Mouse (Mus musculus): ENCODE data around the gene Ttc25. TPM values are rescaled to one million over a fixed set of nuclear protein-coding genes. Genes with fewer than 3 reads are reported as not detected.

Ttc25 gene
- polyA plus RNA-seq, 1 experiment from 2014 or later, result 1.1 TPM

- Histone ChIP-seq H3K27ac (ENCODE audit: low read length) (no peak overlapping the region), H3K27me3 (ENCODE audit: insufficient read depth, low read length) (no peaks in the 10 kb centered on the region), H3K9me3 (ENCODE audit: low read length) (no peaks in the 10 kb centered on the region), H3K36me3 (ENCODE audit: insufficient read depth, low read length) (no peaks in the 10 kb centered on the region), H3K9ac (replicated peaks; ENCODE audit: low read length) (no peak overlapping the region), H3K4me2 (replicated peaks; ENCODE audit: low read depth, low read length) (no peak overlapping the region), H3K4me1 (ENCODE audit: insufficient read depth, low read length) (no peaks in the 10 kb centered on the region), H3K4me3 (ENCODE audit: low read length) (no peak overlapping the region)
- 77% methylated on average over 15 of the region's 15 CpGs for WGBS
- no peak for ATAC-seq (ENCODE audit: low FRiP score, low TSS enrichment)
These were observed 18.9 kb downstream of the Ttc25 start for GRCm38 (mm10) chr11:100564297-100564696.

GRCm38 (mm10) chr11:100564703-100565102 is 19.3 kb downstream of the Ttc25 start:
- Histone ChIP-seq H3K27me3 (ENCODE audit: insufficient read depth, low read length) (no peaks in the 10 kb centered on the region), H3K4me2 (replicated peaks; ENCODE audit: low read depth, low read length) (no peak overlapping the region), H3K9me3 (ENCODE audit: low read length) (no peaks in the 10 kb centered on the region), H3K9ac (replicated peaks; ENCODE audit: low read length) (no peak overlapping the region), H3K4me3 (ENCODE audit: low read length) (no peak overlapping the region), H3K27ac (ENCODE audit: low read length) (no peak overlapping the region), H3K36me3 (ENCODE audit: insufficient read depth, low read length) (no peaks in the 10 kb centered on the region), H3K4me1 (ENCODE audit: insufficient read depth, low read length) (no peaks in the 10 kb centered on the region)
- no peak for ATAC-seq (ENCODE audit: low FRiP score, low TSS enrichment)
- WGBS, result 90% methylated on average over 6 of the region's 6 CpGs

GRCm38 (mm10) chr11:100567229-100567628 is 21.8 kb downstream of the Ttc25 start:
- no peaks in the 10 kb centered on the region for H3K9me3 ChIP-seq (ENCODE audit: low read length)
- H3K27ac ChIP-seq (ENCODE audit: low read length), result no peak overlapping the region
- H3K4me2 ChIP-seq (replicated peaks; ENCODE audit: low read depth, low read length), result no peak overlapping the region
- no peak for ATAC-seq (ENCODE audit: low FRiP score, low TSS enrichment)
- no peaks in the 10 kb centered on the region for H3K36me3 ChIP-seq (ENCODE audit: insufficient read depth, low read length)
- no peak overlapping the region for H3K4me3 ChIP-seq (ENCODE audit: low read length)
- H3K4me1 ChIP-seq (ENCODE audit: insufficient read depth, low read length), result peaks cover 11% of the 10 kb centered on the region
- no peak overlapping the region for H3K9ac ChIP-seq (replicated peaks; ENCODE audit: low read length)
- WGBS, result 67% methylated on average over 5 of the region's 5 CpGs
- peaks cover 6% of the 10 kb centered on the region; the same call in 1 of the 2 replicates for H3K27me3 ChIP-seq (ENCODE audit: insufficient read depth, low read length)

- Histone ChIP-seq H3K27ac (ENCODE audit: low read length) (no peak overlapping the region), H3K4me1 (ENCODE audit: insufficient read depth, low read length) (peaks cover 11% of the 10 kb centered on the region), H3K9me3 (ENCODE audit: low read length) (no peaks in the 10 kb centered on the region), H3K36me3 (ENCODE audit: insufficient read depth, low read length) (no peaks in the 10 kb centered on the region), H3K27me3 (ENCODE audit: insufficient read depth, low read length) (peaks cover 6% of the 10 kb centered on the region; the same call in 1 of the 2 replicates), H3K9ac (replicated peaks; ENCODE audit: low read length) (no peak overlapping the region), H3K4me2 (replicated peaks; ENCODE audit: low read depth, low read length) (no peak overlapping the region), H3K4me3 (ENCODE audit: low read length) (no peak overlapping the region)
- ATAC-seq (ENCODE audit: low FRiP score, low TSS enrichment), result no peak
- 29% methylated on average over 9 of the region's 9 CpGs for WGBS
These were observed 22.4 kb downstream of the Ttc25 start for GRCm38 (mm10) chr11:100567815-100568245.

- Histone ChIP-seq H3K9me3 (ENCODE audit: low read length) (no peaks in the 10 kb centered on the region), H3K4me1 (ENCODE audit: insufficient read depth, low read length) (peaks cover 11% of the 10 kb centered on the region), H3K27ac (ENCODE audit: low read length) (no peak overlapping the region), H3K4me2 (replicated peaks; ENCODE audit: low read depth, low read length) (no peak overlapping the region), H3K4me3 (ENCODE audit: low read length) (no peak overlapping the region), H3K27me3 (ENCODE audit: insufficient read depth, low read length) (peaks cover 6% of the 10 kb centered on the region; the same call in 1 of the 2 replicates), H3K9ac (replicated peaks; ENCODE audit: low read length) (no peak overlapping the region), H3K36me3 (ENCODE audit: insufficient read depth, low read length) (no peaks in the 10 kb centered on the region)
- 78% methylated on average over 8 of the region's 8 CpGs for WGBS
- ATAC-seq (ENCODE audit: low FRiP score, low TSS enrichment), result no peak
These were observed 23.3 kb downstream of the Ttc25 start for GRCm38 (mm10) chr11:100568692-100569091.

GRCm38 (mm10) chr11:100569789-100570188 is 24.4 kb downstream of the Ttc25 start:
- no peaks in the 10 kb centered on the region for H3K36me3 ChIP-seq (ENCODE audit: insufficient read depth, low read length)
- H3K4me1 ChIP-seq (ENCODE audit: insufficient read depth, low read length), result peaks cover 14% of the 10 kb centered on the region
- H3K27me3 ChIP-seq (ENCODE audit: insufficient read depth, low read length), result peaks cover 6% of the 10 kb centered on the region; the same call in 1 of the 2 replicates
- H3K9me3 ChIP-seq (ENCODE audit: low read length), result no peaks in the 10 kb centered on the region
- H3K27ac ChIP-seq (ENCODE audit: low read length), result no peak overlapping the region
- no peak overlapping the region for H3K4me2 ChIP-seq (replicated peaks; ENCODE audit: low read depth, low read length)
- WGBS, result 66% methylated on average over 9 of the region's 9 CpGs
- no peak overlapping the region for H3K4me3 ChIP-seq (ENCODE audit: low read length)
- H3K9ac ChIP-seq (replicated peaks; ENCODE audit: low read length), result no peak overlapping the region
- no peak for ATAC-seq (ENCODE audit: low FRiP score, low TSS enrichment)

GRCm38 (mm10) chr11:100570430-100571201 is 25.2 kb downstream of the Ttc25 start:
- Histone ChIP-seq H3K27ac (ENCODE audit: low read length) (no peak overlapping the region), H3K4me2 (replicated peaks; ENCODE audit: low read depth, low read length) (peak overlapping the region; percentile 50), H3K36me3 (ENCODE audit: insufficient read depth, low read length) (no peaks in the 10 kb centered on the region), H3K4me1 (ENCODE audit: insufficient read depth, low read length) (peaks cover 18% of the 10 kb centered on the region), H3K9me3 (ENCODE audit: low read length) (no peaks in the 10 kb centered on the region), H3K27me3 (ENCODE audit: insufficient read depth, low read length) (peaks cover 6% of the 10 kb centered on the region; the same call in 1 of the 2 replicates), H3K9ac (replicated peaks; ENCODE audit: low read length) (peak overlapping the region; percentile 39; the same call in 1 of the 2 replicates), H3K4me3 (ENCODE audit: low read length) (peak overlapping the region; percentile 27)
- 4% methylated on average over 8 of the region's 8 CpGs for WGBS
- ATAC-seq (ENCODE audit: low FRiP score, low TSS enrichment), result 0 out of 2 replicates have a peak, but pooled peaks have one; percentile 39

GRCm38 (mm10) chr11:100571202-100571567 is 25.8 kb downstream of the Ttc25 start:
- Histone ChIP-seq H3K4me2 (replicated peaks; ENCODE audit: low read depth, low read length) (peak overlapping the region; percentile 50), H3K9me3 (ENCODE audit: low read length) (no peaks in the 10 kb centered on the region), H3K27me3 (ENCODE audit: insufficient read depth, low read length) (peaks cover 6% of the 10 kb centered on the region; the same call in 1 of the 2 replicates), H3K4me3 (ENCODE audit: low read length) (peak overlapping the region; percentile 27), H3K27ac (ENCODE audit: low read length) (no peak overlapping the region), H3K9ac (replicated peaks; ENCODE audit: low read length) (peak overlapping the region; percentile 39; the same call in 1 of the 2 replicates), H3K4me1 (ENCODE audit: insufficient read depth, low read length) (peaks cover 18% of the 10 kb centered on the region), H3K36me3 (ENCODE audit: insufficient read depth, low read length) (no peaks in the 10 kb centered on the region)
- ATAC-seq (ENCODE audit: low FRiP score, low TSS enrichment), result no peak
- 8% methylated on average over 16 of the region's 16 CpGs for WGBS

GRCm38 (mm10) chr11:100574188-100574587 is 28.8 kb downstream of the Ttc25 start:
- no peaks in the 10 kb centered on the region for H3K9me3 ChIP-seq (ENCODE audit: low read length)
- H3K4me1 ChIP-seq (ENCODE audit: insufficient read depth, low read length), result peaks cover 23% of the 10 kb centered on the region
- WGBS, result 60% methylated on average over 3 of the region's 3 CpGs
- peaks cover 6% of the 10 kb centered on the region; the same call in 1 of the 2 replicates for H3K27me3 ChIP-seq (ENCODE audit: insufficient read depth, low read length)
- H3K36me3 ChIP-seq (ENCODE audit: insufficient read depth, low read length), result 0 out of 2 replicates have a peak, but pooled peaks cover 1% of the 10 kb centered on the region
- no peak overlapping the region for H3K9ac ChIP-seq (replicated peaks; ENCODE audit: low read length)
- no peak; the same call in 1 of the 2 replicates for ATAC-seq (ENCODE audit: low FRiP score, low TSS enrichment)
- H3K4me3 ChIP-seq (ENCODE audit: low read length), result peak overlapping the region; percentile 67
- H3K27ac ChIP-seq (ENCODE audit: low read length), result peak overlapping the region; percentile 78; the same call in 1 of the 2 replicates
- peak overlapping the region; percentile 75 for H3K4me2 ChIP-seq (replicated peaks; ENCODE audit: low read depth, low read length)
